Mouse (Mus musculus) cerebellum, adult 2 months (tissue): ENCODE results near the gene Carf.

ENCODE experiments used
- CTCF ChIP-seq: fragments of 200-500 bp; IDR thresholded peaks from 2 replicates; pipeline ENCODE4 v1.5.1; 2011; ENCODE audit warnings: low read depth, mild to moderate bottlenecking, control low read depth, low read length, moderate library complexity, borderline replicate concordance; ENCODE audit not compliant: insufficient read depth
- POLR2A ChIP-seq: fragments of 200-500 bp; IDR thresholded peaks from 2 replicates; pipeline ENCODE4 v1.6.1; 2011; ENCODE audit warnings: low read length, control low read depth, borderline replicate concordance; ENCODE audit not compliant: insufficient read depth

DNA sequence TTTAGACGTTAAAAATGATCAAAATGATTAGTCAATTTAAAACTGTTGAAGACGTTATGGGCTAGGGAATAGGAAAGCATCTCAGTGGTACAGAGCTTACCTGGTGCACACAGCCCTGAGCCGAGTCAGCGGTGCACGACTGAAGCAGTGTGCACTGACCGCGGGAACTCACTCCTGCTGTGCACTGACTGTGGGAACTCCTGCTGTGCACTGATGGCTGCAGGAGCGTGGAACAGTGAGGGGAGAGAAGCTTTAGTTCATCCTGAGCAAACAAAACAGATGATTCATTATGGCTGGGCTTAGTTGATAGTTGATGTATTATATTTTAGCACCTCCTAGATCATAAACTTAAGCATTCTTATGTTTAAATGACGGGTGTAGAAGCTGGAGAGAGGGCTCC is 39.3 kb downstream of the Carf start:
- no peak for TF ChIP-seq CTCF
- TF ChIP-seq POLR2A = no peak
